Mouse (Mus musculus) adrenal gland (tissue): ENCODE results near the gene Retn.

Source experiments
- intact Hi-C: fragments of 180-260 bp; cut with DNase I; formaldehyde crosslinking; loops from one replicate; pipeline ENCODE4 v1.15.1; 2025

The Retn gene

GRCm38 (mm10) chr8:3656725-3657381, 1.3 kb downstream of the Retn start:
- intact Hi-C loops, result no loop called here

GRCm38 (mm10) chr8:3660889-3661288, 5.3 kb downstream of the Retn start:
- intact Hi-C loops, result no loop called here

DNA sequence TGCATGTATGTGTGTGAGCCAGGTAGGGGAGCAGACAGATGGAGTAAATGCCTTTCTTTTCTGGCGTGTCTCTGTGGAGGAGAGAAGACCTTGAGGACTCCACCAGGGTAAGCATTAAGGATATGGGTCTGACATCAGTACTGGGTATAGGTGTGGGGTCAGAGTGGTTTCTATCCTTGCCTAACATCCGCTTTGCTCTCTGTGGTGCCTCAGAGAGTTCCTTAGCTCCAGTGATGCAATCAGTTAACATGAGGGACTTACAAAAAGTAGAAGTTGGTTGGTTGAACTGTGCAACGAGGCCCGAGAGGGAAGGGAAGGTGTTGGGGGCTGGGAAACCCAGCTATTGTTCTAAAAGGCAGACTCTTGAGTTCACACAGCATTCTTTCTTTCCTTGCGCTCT, 8.8 kb downstream of the Retn start:
- intact Hi-C loops, result no loop called here

DNA sequence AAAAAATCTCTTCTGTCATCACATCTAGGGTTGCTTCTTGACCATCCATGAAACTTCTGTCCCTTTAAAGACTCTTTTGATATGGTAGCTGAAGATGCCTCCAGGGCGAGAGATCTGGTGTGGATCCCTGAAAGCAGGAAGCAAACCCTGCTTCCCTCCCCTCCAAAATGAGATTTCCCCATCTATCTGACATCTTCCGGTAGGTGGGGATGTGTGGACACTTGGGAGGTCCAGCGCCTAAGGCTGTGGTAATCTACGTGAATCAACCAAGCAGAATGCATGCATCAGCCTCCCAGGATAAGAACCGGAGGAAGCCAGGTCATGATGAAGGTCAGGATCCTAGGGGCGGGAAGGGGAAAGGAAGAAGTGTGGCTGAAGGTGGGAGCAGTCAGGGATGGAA, 9.9 kb downstream of the Retn start, which contains the start of gene Mcemp1:
TSS of gene Mcemp1 (plus strand) at position 248 of the 400 bp plus-strand sequence.
- intact Hi-C loops, result no loop called here

DNA sequence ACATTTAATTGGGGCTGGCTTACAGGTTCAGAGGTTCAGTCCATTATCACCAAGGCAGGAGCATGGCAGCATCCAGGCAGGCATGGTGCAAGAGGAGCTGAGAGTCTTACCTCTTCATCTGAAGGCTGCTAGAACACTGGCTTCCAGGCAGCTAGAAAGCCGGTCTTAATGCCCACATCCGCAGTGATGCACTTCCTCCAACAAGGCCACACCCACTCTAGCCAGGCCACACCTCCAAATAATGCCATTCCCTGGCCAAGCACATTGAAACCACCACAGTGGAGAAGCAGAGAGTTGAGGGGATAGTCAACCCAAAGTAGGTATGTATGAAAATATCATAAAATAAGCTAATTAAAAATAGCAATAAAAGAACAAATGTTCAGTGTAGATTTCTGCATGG, 14.8 kb downstream of the Retn start:
- intact Hi-C loops, result loop anchor here (5.0 to 10.0 kb wide), 2 partner anchors 43 to 506 kb away; partner anchors contain the start of gene Pcp2

GRCm38 (mm10) chr8:3671980-3672491, 16.5 kb downstream of the Retn start, which contains the start of gene Fcor:
TSS of gene Fcor (minus strand) at chr8:3672362.
- intact Hi-C loops, result loop anchor here (1.0 to 10.0 kb wide), 3 partner anchors 45 to 507 kb away; partner anchors contain the start of gene Pcp2

GRCm38 (mm10) chr8:3674671-3675070, 19.1 kb downstream of the Retn start:
- intact Hi-C loops, result loop anchor here (5.0 to 10.0 kb wide), 2 partner anchors 47 to 510 kb away; partner anchors contain the start of gene Pcp2

DNA sequence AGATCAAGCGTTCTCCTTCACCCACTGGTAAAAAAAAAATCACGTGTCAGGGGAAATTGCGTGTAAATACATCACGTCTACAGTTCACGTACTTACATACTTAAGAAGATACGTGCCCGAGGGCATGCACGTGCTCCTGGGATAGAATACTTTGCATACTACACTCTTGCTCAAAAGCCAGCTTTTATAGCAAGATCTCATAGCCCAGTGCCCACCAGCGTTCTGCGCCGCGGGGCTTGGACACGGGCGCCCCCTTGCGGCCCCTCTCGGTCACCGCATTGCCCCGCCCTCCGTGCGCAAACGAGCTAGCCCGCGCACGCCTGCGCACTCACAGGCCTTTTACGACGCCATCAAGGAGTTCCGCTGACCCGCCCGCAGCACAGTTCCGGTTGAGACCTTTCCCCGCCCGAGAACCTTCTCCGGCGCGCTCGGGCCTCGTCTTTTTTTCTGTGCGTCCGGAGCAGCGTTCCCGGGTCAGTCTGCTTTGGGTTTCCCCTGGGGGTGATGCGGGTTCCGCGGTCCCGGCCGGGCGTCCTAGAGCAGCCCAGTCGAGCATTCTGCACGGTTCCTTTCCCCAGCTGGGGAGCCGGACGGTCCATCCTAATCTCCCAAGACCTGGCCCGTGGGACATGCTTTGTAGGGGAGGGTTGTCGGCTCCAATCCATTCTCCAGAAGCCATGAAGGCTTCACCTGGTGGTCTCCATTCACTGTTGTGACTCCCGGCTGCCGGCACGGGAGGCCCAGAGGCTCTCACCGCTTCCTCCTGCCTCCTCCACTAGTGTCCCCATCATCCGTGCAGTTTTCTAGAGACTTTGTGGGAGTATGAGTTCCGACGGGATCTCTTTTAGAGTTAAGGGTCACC, 20.8 kb downstream of the Retn start, which contains the start of gene Trappc5:
TSS of gene Trappc5 (plus strand) at position 169 of the 862 bp plus-strand sequence.
- intact Hi-C loops, result loop anchor here (10.0 kb wide), 1 partner anchor 512 kb away; no protein-coding TSS in a partner anchor

DNA sequence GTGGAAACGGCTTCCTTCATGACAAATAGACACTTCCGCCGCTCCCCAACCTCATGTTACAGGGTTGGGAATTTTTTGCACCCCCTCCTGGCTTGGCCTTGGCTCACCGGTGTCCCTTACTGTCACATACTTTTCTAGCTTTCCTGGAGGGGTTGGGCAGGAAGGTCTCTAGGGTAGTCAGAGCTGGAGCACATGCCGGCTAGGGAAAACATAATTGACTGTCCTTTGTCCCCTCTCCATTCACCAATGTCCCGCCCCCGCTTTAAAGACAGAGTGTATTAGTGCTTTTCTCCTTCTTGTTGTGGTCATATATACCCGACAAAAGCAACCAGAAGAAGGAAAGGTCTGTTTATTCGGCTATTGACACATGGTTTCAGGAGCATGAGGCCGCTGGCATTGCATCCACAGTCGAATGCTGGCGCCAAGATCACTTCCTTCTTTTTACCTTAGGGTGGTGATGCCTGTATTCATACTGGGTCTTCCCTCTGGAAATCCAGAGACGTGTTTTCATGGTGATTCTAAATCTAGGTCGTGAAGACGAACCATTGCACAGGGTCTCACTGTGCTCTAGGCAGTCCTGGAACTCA, 21.5 kb downstream of the Retn start:
- intact Hi-C loops, result loop anchor here (10.0 kb wide), 1 partner anchor 512 kb away; no protein-coding TSS in a partner anchor

DNA sequence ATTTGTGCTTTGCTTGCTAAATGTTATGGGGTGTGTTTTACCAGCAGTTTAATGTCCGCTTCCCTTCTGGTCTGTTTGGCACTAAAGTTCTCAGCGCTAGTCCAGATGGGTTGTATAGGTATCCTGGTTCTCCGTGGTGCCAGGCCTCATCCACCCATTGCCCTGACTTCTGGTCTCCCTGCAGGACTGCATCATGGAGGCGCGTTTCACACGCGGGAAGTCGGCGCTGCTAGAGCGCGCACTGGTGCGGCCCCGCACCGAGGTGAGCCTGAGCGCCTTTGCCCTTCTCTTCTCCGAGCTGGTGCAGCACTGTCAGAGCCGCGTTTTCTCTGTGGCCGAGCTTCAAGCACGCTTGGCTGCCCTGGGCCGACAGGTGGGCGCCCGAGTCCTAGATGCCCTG, 23.3 kb downstream of the Retn start:
- intact Hi-C loops, result loop anchor here (10.0 kb wide), 1 partner anchor 514 kb away; no protein-coding TSS in a partner anchor

GRCm38 (mm10) chr8:3679236-3679635, 23.7 kb downstream of the Retn start:
- intact Hi-C loops, result loop anchor here (10.0 kb wide), 1 partner anchor 514 kb away; no protein-coding TSS in a partner anchor

- intact Hi-C loops, result loop anchor here (10.0 kb wide), 1 partner anchor 515 kb away; no protein-coding TSS in a partner anchor
Measured at GRCm38 (mm10) chr8:3679656-3680055, 24.1 kb downstream of the Retn start.

- intact Hi-C loops, result no loop called here
Measured at GRCm38 (mm10) chr8:3682435-3682834, 26.9 kb downstream of the Retn start.

DNA sequence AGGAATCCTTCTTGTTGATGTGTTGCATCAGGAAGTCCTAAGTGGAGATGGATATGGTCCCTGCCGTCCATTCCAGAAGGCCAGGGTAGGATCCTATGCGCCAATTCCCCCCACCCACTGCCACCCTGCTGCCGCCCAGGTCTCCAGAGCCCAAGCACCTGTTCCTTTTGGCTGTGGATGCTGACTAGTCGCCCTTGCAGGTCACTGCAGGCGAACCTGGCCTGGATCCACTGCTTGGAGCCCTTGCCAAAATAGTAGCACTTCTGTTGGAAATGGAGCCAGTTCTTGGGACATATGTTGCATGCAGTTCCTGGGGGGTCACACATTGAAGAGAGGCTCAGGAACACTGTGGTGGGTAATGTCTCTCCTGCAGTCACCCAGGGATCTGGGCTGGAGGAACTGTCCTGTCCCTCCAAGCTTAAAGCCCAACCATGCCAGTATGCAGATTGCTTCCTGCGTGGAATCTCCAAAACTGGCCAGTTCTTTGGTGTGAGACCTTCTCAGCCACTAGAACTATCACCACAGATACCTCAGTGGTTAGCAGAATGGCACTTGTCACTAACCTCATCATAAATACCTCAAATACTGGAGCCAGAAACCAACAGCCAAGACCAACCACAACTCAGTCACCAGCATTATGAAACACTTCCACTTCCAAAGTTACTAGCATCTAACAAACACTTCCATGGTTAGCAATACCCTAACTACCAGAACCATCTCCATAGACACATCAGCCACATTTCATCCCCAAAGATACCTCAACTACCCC, 28.0 kb downstream of the Retn start:
- intact Hi-C loops, result no loop called here

GRCm38 (mm10) chr8:3684530-3684929, 29.0 kb downstream of the Retn start:
- intact Hi-C loops, result no loop called here

DNA sequence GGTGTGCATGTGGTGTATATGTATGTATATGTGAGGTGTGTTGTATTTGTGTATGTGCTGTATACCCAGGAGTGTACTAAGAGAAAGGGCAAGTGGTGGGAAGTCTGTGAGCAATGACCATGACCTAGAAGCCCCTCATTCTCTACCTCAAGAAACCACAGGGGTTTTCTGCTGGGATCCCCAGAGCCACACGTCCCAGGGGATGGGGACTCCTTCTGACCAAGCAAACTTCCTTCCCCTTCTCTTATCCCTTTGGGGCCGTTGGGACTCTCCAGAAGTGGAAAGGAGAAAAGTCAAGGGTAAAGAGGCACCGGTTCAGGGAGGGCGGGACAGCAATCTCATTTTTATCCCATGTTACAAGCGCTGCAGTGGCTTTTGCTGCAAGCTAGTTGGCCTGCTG, 29.9 kb downstream of the Retn start:
- intact Hi-C loops, result no loop called here

- intact Hi-C loops, result no loop called here
Measured at GRCm38 (mm10) chr8:3687537-3687936, 32.0 kb downstream of the Retn start.

DNA sequence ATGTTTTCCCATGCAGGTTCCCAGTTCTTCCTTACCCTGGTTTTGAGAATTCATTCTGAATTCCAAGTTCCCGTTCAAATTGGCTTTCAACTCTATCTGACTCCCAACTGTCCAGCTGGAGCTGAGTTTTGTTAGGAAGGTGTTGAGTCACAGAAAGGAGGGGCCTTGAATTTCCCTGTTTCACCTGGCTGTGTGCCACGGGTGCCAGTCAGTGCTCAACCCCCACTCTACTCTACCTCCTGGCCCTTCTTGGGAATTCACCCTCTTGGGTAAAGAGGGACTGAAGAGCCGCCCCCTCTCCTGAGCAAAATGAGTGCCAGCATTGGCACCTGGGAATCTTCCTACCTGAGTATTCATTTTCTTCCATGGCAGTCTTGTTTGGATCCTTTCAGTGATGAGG, 35.2 kb downstream of the Retn start:
- intact Hi-C loops, result no loop called here

DNA sequence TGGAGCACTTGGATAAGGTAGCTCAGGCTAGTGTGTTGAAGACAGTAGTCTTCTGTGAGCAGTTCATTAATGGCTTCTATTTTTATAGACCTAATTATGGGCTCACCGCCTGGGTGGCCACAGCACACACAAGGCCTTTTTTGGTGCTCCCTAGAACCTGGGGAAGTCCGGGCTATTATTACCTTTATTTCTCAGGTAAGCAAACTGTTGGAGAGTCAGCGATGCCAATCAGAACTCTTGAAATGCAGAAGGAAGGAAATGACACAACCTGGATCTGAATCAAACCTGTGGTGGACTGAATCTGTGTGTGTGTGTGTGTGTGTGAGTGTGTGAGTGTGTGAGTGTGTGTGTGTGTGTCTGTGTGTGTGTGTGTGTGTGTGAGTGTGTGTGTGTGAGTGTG, 38.6 kb downstream of the Retn start, which contains the start of gene Fcer2a:
TSS of gene Fcer2a (minus strand) at position 55 of the 400 bp plus-strand sequence.
- intact Hi-C loops, result no loop called here

GRCm38 (mm10) chr8:3701491-3701890, 45.9 kb downstream of the Retn start:
- intact Hi-C loops, result no loop called here
